Mouse (Mus musculus) forebrain, embryonic 11.5 days (tissue): Measurements from ENCODE around the gene Cd164l2. TPM values are rescaled to one million over a fixed set of nuclear protein-coding genes. Genes with fewer than 3 reads are reported as not detected.

Experiments used
- ATAC-seq: fragments of 200-750 bp; cut with Nextera tagmentation; replicated peaks from 2 replicates; pipeline ENCODE4 v1.8.0; 2017; ENCODE audit warnings: moderate TSS enrichment; ENCODE audit not compliant: low FRiP score
- DNase-seq: peaks from one replicate; pipeline ENCODE4 v3.0.0-alpha.2; 2017; ENCODE audit warnings: low spot score
- H3K27ac ChIP-seq: fragments of 300-500 bp; sonication (generic); 2 replicates; pipeline ENCODE4 v1.5.1; 2014; ENCODE audit warnings: low read depth, low read length
- H3K27me3 ChIP-seq: fragments of 300-500 bp; sonication (generic); 2 replicates; pipeline ENCODE4 v1.6.1; 2014; ENCODE audit warnings: mild to moderate bottlenecking, low read length, mixed read lengths; ENCODE audit not compliant: control insufficient read depth, insufficient read depth
- H3K36me3 ChIP-seq: fragments of 300-500 bp; sonication (generic); 2 replicates; pipeline ENCODE4 v1.6.1; 2014; ENCODE audit warnings: mild to moderate bottlenecking, low read length, moderate library complexity, mixed read lengths; ENCODE audit not compliant: control insufficient read depth, insufficient read depth
- H3K4me1 ChIP-seq: fragments of 300-500 bp; sonication (generic); replicated peaks from 2 replicates; pipeline ENCODE4 v1.6.1; 2014; ENCODE audit warnings: low read length, mixed read lengths; ENCODE audit not compliant: control insufficient read depth, insufficient read depth
- H3K4me2 ChIP-seq: fragments of 300-500 bp; sonication (generic); 2 replicates; pipeline ENCODE4 v1.6.1; 2014; ENCODE audit warnings: low read depth, mild to moderate bottlenecking, low read length, moderate library complexity, mixed read lengths; ENCODE audit not compliant: severe bottlenecking
- H3K4me3 ChIP-seq: fragments of 300-500 bp; sonication (generic); 2 replicates; pipeline ENCODE4 v1.5.1; 2014; ENCODE audit warnings: low read depth, low read length
- H3K9ac ChIP-seq: fragments of 300-500 bp; sonication (generic); 2 replicates; pipeline ENCODE4 v1.6.1; 2014; ENCODE audit warnings: low read length
- H3K9me3 ChIP-seq: fragments of 300-500 bp; sonication (generic); 2 replicates; pipeline ENCODE4 v1.6.1; 2016; ENCODE audit warnings: low read length, mixed read lengths; ENCODE audit not compliant: control insufficient read depth
- WGBS: fragments of 180-500 bp; shearing (Covaris S2); extraction: QIAGEN DNeasy Blood & Tissue Kit; methylation state at CpG from one replicate; pipeline ENCODE4 v1.1.7; 2014; 5-methylcytosine and 5-hydroxymethylcytosine counted together
- polyA plus RNA-seq: library from polyadenylated mRNA; unstranded; fragments of >200 nt; fragmentation: Nextera tagmentation; extraction: Ambion mirVana; gene quantifications from 2 replicates; pipeline ENCODE4 v1.2.1, GENCODE M21; 2014

Gene Cd164l2
- polyA plus RNA-seq, 1 experiment from 2014 or later = not detected

DNA sequence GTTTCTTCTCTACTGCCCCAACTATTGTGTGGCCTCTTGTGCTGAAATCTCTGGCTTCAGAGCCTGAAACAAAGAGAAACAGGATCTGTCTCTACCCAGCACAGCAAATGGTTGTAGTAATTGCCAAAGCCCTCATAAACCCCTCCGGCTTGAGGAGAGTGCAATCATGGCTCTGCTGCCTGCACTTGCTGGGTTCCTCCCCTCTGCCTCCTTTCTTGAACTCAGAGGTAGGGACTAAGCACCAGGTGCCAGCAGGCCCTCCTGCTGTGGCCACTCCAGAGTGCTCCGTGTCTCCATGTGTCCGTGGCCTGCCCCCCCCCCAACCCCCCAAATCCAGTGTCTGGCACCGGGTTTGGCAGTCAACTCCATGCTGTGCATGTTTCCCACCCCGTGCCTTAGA lies 14.6 kb upstream of the Cd164l2 start:
- H3K27ac ChIP-seq = peak overlapping the region; percentile 81
- ATAC-seq (0 out of 2 replicates have a peak, but pooled peaks have one; percentile 19), DNase-seq (peak; percentile 59)
- no peaks in the 10 kb centered on the region; the same call in 1 of the 2 replicates for H3K27me3 ChIP-seq
- peaks cover 35% of the 10 kb centered on the region for H3K4me1 ChIP-seq
- no peak overlapping the region for H3K4me3 ChIP-seq
- WGBS = 8% methylated on average over 5 of the region's 5 CpGs
- H3K4me2 ChIP-seq = no peak overlapping the region
- peak overlapping the region; percentile 37 for H3K9ac ChIP-seq
- H3K36me3 ChIP-seq = peaks cover 5% of the 10 kb centered on the region
- no peaks in the 10 kb centered on the region for H3K9me3 ChIP-seq

DNA sequence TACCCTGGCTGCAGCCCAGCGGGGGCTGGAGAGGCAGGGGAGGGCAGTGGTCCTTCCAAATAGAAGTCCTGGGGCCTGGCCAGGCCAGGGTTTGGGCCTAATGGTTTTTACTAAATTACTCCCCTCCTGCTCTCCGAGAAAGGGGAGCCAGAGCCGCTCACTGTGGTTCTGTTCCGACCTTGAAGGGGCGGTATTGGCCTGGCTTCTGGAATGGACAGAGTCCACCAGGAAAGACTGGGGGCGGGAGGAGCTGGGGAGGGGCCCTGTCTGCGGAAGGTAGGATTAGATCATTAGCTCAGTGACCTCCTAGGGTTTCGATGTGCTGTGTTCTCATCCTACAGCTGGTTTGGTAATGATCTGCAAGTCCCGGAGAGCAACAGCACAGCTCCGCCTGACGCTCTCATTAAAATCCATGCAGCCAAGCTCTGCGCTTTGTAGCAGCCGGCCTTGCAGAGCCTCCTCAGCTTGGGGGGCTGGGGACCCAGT lies 14.1 kb upstream of the Cd164l2 start:
- H3K9me3 ChIP-seq = no peaks in the 10 kb centered on the region
- 9% methylated on average over 13 of the region's 13 CpGs for WGBS
- H3K4me1 ChIP-seq = peaks cover 35% of the 10 kb centered on the region
- ATAC-seq (peak; percentile 42; the same call in 1 of the 2 replicates), DNase-seq (peak; percentile 72)
- H3K27me3 ChIP-seq = no peaks in the 10 kb centered on the region; the same call in 1 of the 2 replicates
- peak overlapping the region; percentile 81 for H3K27ac ChIP-seq
- H3K4me2 ChIP-seq = peak overlapping the region; percentile 8; the same call in 1 of the 2 replicates
- H3K9ac ChIP-seq = peak overlapping the region; percentile 37
- H3K4me3 ChIP-seq = no peak overlapping the region
- peaks cover 4% of the 10 kb centered on the region for H3K36me3 ChIP-seq

DNA sequence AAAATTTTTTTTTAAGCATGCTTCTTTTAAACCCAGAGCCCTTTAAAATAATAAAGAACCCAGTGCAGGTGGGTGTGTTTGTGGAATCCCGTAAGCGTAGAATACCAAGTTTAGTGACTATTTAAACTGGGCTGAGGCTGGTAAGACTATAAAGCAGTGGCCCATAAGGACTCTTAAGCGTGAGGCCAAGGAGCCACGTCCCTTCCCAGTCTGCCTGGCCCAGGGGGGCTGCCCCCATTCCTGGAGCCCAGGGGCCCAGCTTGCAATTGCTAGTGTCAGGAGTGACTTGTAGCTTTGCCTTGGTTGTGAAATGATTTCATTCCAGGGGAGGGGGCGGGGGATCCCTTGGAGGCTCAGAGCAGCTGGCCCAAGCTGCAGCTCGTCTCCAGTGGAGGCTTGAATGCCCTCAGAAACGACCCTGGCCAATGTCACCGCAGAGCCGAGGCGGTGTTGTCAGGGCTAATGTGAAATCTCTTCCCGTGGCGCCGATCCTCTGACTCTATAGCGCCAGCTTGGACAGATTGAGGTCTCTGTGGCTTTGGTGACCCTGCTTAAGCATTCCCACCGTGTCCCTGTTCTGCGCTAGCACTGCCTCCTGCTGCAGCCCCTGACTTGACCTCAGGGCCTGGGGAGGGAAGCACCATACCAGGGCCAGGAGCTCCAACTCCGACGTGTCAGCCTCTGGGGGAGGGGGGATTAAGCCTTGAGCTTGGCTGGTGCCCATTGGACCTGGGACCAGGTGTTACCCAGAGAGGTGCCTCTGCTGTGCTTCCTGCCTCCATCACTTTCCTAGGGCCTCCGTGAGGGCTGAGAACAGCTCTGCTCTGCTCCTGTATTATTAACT lies 13.4 kb upstream of the Cd164l2 start:
- Histone ChIP-seq H3K4me3 (no peak overlapping the region), H3K9me3 (no peaks in the 10 kb centered on the region), H3K36me3 (no peaks in the 10 kb centered on the region; the same call in none of the 2 replicates), H3K27me3 (no peaks in the 10 kb centered on the region; the same call in 1 of the 2 replicates), H3K4me1 (peaks cover 35% of the 10 kb centered on the region), H3K4me2 (no peak overlapping the region), H3K9ac (peak overlapping the region; percentile 27; the same call in 1 of the 2 replicates), H3K27ac (peak overlapping the region; percentile 81)
- DNase-seq (peak; percentile 67), ATAC-seq (no peak)
- 10% methylated on average over 19 of the region's 19 CpGs for WGBS

DNA sequence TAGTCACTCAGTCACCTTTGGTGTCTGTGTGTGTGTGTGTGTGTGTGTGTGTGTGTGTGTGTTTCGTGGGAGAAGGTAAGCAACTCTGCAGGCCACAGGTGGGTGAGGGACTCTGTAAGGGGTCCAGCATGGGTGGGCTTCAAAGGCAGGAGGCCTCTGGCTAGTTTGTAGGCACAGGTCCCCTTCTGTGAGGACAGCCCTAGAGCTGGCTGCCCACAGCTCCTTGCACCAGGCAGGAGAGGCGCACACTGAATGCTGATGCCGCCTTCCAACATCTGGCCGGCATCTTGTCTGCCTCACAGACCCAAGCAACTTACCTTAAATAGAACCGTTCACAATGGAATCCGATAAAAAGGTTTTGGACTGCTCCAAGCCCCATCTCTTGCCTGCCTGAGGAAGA lies 12.2 kb upstream of the Cd164l2 start:
- no peaks in the 10 kb centered on the region for H3K9me3 ChIP-seq
- H3K4me1 ChIP-seq = peaks cover 35% of the 10 kb centered on the region
- no peak overlapping the region for H3K27ac ChIP-seq
- DNase-seq (no peak), ATAC-seq (no peak)
- H3K4me3 ChIP-seq = no peak overlapping the region
- no peak overlapping the region for H3K4me2 ChIP-seq
- H3K36me3 ChIP-seq = no peaks in the 10 kb centered on the region; the same call in none of the 2 replicates
- no peaks in the 10 kb centered on the region; the same call in 1 of the 2 replicates for H3K27me3 ChIP-seq
- H3K9ac ChIP-seq = no peak overlapping the region; the same call in 1 of the 2 replicates
- WGBS = 70% methylated on average over 6 of the region's 6 CpGs

DNA sequence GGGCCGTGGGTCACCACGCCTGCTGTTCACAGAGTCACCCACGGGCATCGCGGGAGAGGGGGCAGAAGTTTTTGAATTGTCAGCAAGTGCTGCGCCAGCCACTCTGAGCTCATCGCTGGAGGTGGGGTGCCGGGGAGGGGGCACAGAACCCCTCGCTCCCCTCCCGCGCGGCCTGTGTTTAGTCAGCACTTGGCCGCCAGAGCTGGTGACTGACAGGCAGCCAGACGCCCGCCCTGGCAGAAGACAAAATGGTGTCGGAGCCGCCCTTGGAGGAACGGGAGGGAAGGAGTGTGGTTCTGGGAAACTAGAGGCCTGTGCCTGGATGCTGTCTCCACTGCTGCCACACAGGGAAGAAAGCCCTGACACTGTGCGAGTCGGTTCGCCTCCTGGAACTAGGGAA lies 11.6 kb upstream of the Cd164l2 start:
- Histone ChIP-seq H3K9ac (peak overlapping the region; percentile 5; the same call in 1 of the 2 replicates), H3K4me3 (no peak overlapping the region), H3K36me3 (no peaks in the 10 kb centered on the region; the same call in none of the 2 replicates), H3K4me2 (no peak overlapping the region), H3K9me3 (no peaks in the 10 kb centered on the region), H3K27ac (no peak overlapping the region), H3K27me3 (no peaks in the 10 kb centered on the region; the same call in 1 of the 2 replicates), H3K4me1 (peaks cover 35% of the 10 kb centered on the region)
- no peak for ATAC-seq
- DNase-seq = peak; percentile 62
- 46% methylated on average over 21 of the region's 21 CpGs for WGBS

DNA sequence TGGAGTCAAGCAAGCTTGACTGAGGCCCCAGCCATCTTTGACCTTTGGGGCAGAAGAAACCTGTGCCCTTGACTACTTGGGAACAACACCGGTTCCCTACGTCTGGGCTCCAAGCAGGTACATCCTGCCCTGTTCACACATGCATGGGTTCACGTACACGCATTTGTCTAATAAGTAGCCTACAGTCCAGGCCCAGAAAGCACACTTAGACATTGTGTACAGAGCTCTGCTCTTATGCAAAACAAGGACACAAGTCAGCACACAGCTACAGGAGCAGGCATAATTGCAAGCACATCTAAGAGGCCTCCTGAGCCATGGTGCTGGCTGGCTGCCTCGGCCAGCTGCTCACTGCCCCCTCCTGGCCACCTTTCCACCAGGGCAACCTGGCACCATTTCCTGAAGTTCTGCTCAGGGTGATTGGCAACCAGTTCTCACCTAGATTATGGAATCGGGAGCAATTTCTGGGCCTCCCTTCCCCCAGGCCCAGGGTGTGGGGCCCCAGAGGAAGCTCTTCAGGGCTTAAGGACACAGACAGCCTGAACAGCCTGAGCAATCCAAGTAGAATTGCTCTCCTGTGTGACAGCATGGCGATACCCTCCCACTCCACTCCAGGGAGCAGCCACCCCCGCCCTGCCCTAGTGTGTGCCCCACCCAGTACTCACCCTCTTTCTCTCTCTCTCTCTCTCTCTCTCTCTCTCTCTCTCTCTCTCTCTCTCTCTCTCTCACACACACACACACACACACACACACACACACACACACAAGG lies 10.7 kb upstream of the Cd164l2 start:
- Histone ChIP-seq H3K4me3 (no peak overlapping the region), H3K36me3 (no peaks in the 10 kb centered on the region; the same call in 1 of the 2 replicates), H3K9me3 (no peaks in the 10 kb centered on the region), H3K9ac (no peak overlapping the region), H3K4me1 (peaks cover 35% of the 10 kb centered on the region), H3K27me3 (no peaks in the 10 kb centered on the region; the same call in 1 of the 2 replicates), H3K27ac (no peak overlapping the region), H3K4me2 (no peak overlapping the region)
- DNase-seq = peak; percentile 70
- WGBS = 75% methylated on average over 8 of the region's 8 CpGs
- ATAC-seq = no peak

DNA sequence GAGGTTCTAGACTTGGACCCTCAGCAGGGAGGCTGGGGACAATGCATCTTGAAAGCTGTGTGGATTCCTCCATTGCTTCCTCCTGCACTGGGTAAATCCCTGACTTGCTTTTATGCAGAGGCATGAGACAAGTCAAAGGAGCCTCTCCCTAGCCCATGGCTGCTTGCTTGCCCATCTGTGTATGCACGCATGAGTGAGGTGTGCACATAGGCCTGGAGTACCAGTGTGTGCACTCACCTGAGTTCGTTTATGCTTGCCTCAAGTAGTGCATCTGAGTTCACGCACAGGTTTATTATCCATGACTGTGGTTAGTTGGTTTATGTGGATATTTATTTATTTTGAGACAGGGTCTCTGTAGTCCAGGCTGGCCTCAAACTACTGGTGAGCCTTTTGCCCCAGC lies 9.7 kb upstream of the Cd164l2 start:
- no peak overlapping the region for H3K27ac ChIP-seq
- ATAC-seq (no peak), DNase-seq (no peak)
- no peak overlapping the region for H3K4me3 ChIP-seq
- no peaks in the 10 kb centered on the region; the same call in 1 of the 2 replicates for H3K27me3 ChIP-seq
- no peaks in the 10 kb centered on the region for H3K9me3 ChIP-seq
- no peaks in the 10 kb centered on the region for H3K36me3 ChIP-seq
- peaks cover 26% of the 10 kb centered on the region for H3K4me1 ChIP-seq
- H3K9ac ChIP-seq = no peak overlapping the region
- WGBS = 90% methylated on average over 3 of the region's 3 CpGs
- H3K4me2 ChIP-seq = no peak overlapping the region

DNA sequence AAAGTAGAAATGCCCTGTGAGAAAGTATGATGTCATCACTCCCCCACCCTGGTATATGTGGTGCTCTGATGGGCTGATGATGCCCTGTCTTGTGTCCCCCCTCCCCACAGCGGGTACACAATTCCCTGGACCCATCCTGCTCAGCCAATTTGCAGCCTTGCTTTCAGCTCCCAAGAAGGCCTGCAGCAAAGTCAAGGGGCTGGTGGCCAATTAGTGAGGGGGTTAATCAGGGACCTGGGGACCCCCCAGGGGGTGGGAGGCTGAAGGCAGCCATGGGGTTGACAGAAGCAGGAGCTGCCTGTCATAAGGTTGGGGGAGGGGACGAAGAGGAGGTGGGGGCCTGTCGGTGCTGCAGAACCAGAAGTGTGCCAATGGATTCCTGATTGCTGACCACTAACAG lies 8.3 kb upstream of the Cd164l2 start:
- H3K36me3 ChIP-seq = no peaks in the 10 kb centered on the region
- DNase-seq (no peak), ATAC-seq (no peak)
- H3K9me3 ChIP-seq = no peaks in the 10 kb centered on the region
- H3K27me3 ChIP-seq = no peaks in the 10 kb centered on the region; the same call in 1 of the 2 replicates
- no peak overlapping the region for H3K9ac ChIP-seq
- whole genome bisulfite sequencing = 66% methylated on average over 3 of the region's 3 CpGs
- no peak overlapping the region for H3K4me2 ChIP-seq
- no peak overlapping the region for H3K27ac ChIP-seq
- peaks cover 14% of the 10 kb centered on the region for H3K4me1 ChIP-seq
- no peak overlapping the region for H3K4me3 ChIP-seq
